Mouse (Mus musculus): ENCODE results near the gene Map4.

- no peak for TF ChIP-seq TCF12 (IDR thresholded peaks at IDR 0.05; ENCODE audit: low read depth, low read length)
- no peak for TF ChIP-seq MXI1 (IDR thresholded peaks at IDR 0.05; ENCODE audit: low read depth, low read length)
- no peak for TF ChIP-seq ZC3H11A (IDR thresholded peaks at IDR 0.05; ENCODE audit: low read depth, low read length)
- no peak for TF ChIP-seq UBTF (IDR thresholded peaks at IDR 0.05; ENCODE audit: low read depth, low read length)
- no peak for TF ChIP-seq POLR2A (IDR thresholded peaks at IDR 0.05; ENCODE audit: low read depth, low read length)
Measured at GRCm38 (mm10) chr9:110132921-110133320, 201.7 kb downstream of the Map4 start.

All from CH12.LX (cell line).